Comparison of ENCODE assay signal across 8 mouse cellular contexts in genomic region chr5:3223819-3224218, GRCm38 (mm10).
A peak's percentile ranks its signal among the peaks of the same experiment; 100 is the strongest.
DNase-seq lines count a peak whose midpoint lies in the region; ATAC-seq and TF ChIP-seq lines count a peak whose summit lies in the region.
"Not testable (repeated sequence)": the region's sequence is repeated elsewhere in the genome, so short reads cannot be mapped to it uniquely, and the experiment has no call there.

No protein-coding gene starts in this region.

- H3K27me3 ChIP-seq in E14TG2a.4 (ENCODE audit: insufficient read depth, low read length); heart, adult 2 months (ENCODE audit: control insufficient read depth, insufficient read depth, low read length); kidney, adult 2 months (replicated peaks; ENCODE audit: control insufficient read depth, insufficient read depth, low read length); liver, adult 2 months (ENCODE audit: control insufficient read depth, insufficient read depth, low read length); midbrain, embryonic 14.5 days (ENCODE audit: control insufficient read depth, insufficient read depth, low read length): not testable (repeated sequence)

- not testable (repeated sequence) for H3K4me2 ChIP-seq in midbrain, embryonic 14.5 days (ENCODE audit: low read length)

- not testable (repeated sequence) for H3K36me3 ChIP-seq in E14TG2a.4 (ENCODE audit: insufficient read depth, low read length); heart, adult 2 months (ENCODE audit: control insufficient read depth, insufficient read depth, low read length); kidney, adult 2 months (ENCODE audit: control insufficient read depth, insufficient read depth, low read length); liver, adult 2 months (ENCODE audit: control insufficient read depth, insufficient read depth, low read length); midbrain, embryonic 14.5 days (ENCODE audit: control insufficient read depth, insufficient read depth, low read length)

- peaks cover 13% of the 10 kb centered on the region for H3K4me1 ChIP-seq in E14TG2a.4 (replicated peaks; ENCODE audit: low read depth, low read length)
- not testable (repeated sequence) for H3K4me1 ChIP-seq in heart, adult 2 months (ENCODE audit: control insufficient read depth, insufficient read depth, low read length); kidney, adult 2 months (ENCODE audit: control insufficient read depth, insufficient read depth, low read length); liver, adult 2 months (ENCODE audit: control insufficient read depth, insufficient read depth, low read length); midbrain, embryonic 14.5 days (ENCODE audit: control insufficient read depth, insufficient read depth, low read length)

- peak; percentile 7 to 68 for DNase-seq in adrenal gland, adult (ENCODE audit: inconsistent age in 2 of 2, low spot score in 1 of 2)
- DNase-seq in embryo, embryonic 10.5 days (ENCODE audit: low spot score), result peak; percentile 54
- not testable (repeated sequence) for DNase-seq in heart, adult 2 months
- DNase-seq in kidney, adult 2 months, result peak; percentile 27
- peak; percentile 61 for DNase-seq in liver, adult 2 months (ENCODE audit: extremely low read depth, low read depth, low spot score)
- peak; percentile 40 for DNase-seq in midbrain, embryonic 14.5 days
- peak; percentile 8 for DNase-seq in thymus, postnatal 0 days (ENCODE audit: low spot score)

- not testable (repeated sequence) for TF ChIP-seq POLR2A in heart, adult 2 months (IDR thresholded peaks at IDR 0.05; ENCODE audit: insufficient read depth, low read depth, low read length); kidney, adult 2 months (IDR thresholded peaks at IDR 0.05; ENCODE audit: low read depth, low read length); liver, adult 2 months (IDR thresholded peaks at IDR 0.05; ENCODE audit: extremely low read depth, insufficient read depth, low read length)

- not testable (repeated sequence) for H3K9me3 ChIP-seq in E14TG2a.4 (ENCODE audit: low read length); midbrain, embryonic 14.5 days (ENCODE audit: control insufficient read depth, low read length)

- not testable (repeated sequence) for ATAC-seq in midbrain, embryonic 14.5 days (ENCODE audit: low FRiP score, low TSS enrichment)

- H3K79me2 ChIP-seq in heart, adult 2 months (replicated peaks; ENCODE audit: control insufficient read depth, insufficient read depth, low read length); liver, adult 2 months (ENCODE audit: control insufficient read depth, insufficient read depth, low read length): not testable (repeated sequence)

- 59% methylated on average over 4 of the region's 4 CpGs for WGBS in heart, adult 2 months
- WGBS in kidney, adult 2 months, result 69% methylated on average over 4 of the region's 4 CpGs
- 62% methylated on average over 4 of the region's 4 CpGs for WGBS in liver, adult 2 months
- WGBS in midbrain, embryonic 14.5 days, result 86% methylated on average over 4 of the region's 4 CpGs

- TF ChIP-seq CTCF in E14TG2a.4 (conservative IDR thresholded peaks at IDR 0.05; ENCODE audit: low read length), result peak; percentile 16; the same call in 1 of the 2 replicates
- TF ChIP-seq CTCF in heart, adult 2 months (IDR thresholded peaks at IDR 0.05), result peak; percentile 69
- TF ChIP-seq CTCF in kidney, adult 2 months (conservative IDR thresholded peaks at IDR 0.05; ENCODE audit: insufficient read depth, insufficient read length, low read depth, low read length); liver, adult 2 months (IDR thresholded peaks at IDR 0.05; ENCODE audit: low read depth, low read length): not testable (repeated sequence)

- H3K9ac ChIP-seq in heart, adult 2 months (ENCODE audit: low read depth, low read length); liver, adult 2 months (ENCODE audit: low read depth, low read length); midbrain, embryonic 14.5 days (replicated peaks; ENCODE audit: low read length): not testable (repeated sequence)

- H3K4me3 ChIP-seq in E14TG2a.4 (replicated peaks; ENCODE audit: low read length); heart, adult 2 months; kidney, adult 2 months (ENCODE audit: insufficient read depth, low read depth, low read length); liver, adult 2 months (ENCODE audit: insufficient read depth, low read depth, low read length); midbrain, embryonic 14.5 days (replicated peaks; ENCODE audit: low read depth, low read length): not testable (repeated sequence)

- intact Hi-C loops in heart, adult 2 months (cut with DNase I), result loop anchor here (1.0 kb wide), 1 partner anchor 292 kb away; no protein-coding TSS in a partner anchor

- not testable (repeated sequence) for H3K27ac ChIP-seq in heart, adult 2 months; kidney, adult 2 months (ENCODE audit: insufficient read depth, low read depth, low read length); liver, adult 2 months (replicated peaks; ENCODE audit: insufficient read depth, low read depth, low read length); midbrain, embryonic 14.5 days (replicated peaks; ENCODE audit: low read depth, low read length)

- TF ChIP-seq EP300 in heart, adult 2 months (IDR thresholded peaks at IDR 0.05; ENCODE audit: insufficient read depth, low read depth, low read length), result not testable (repeated sequence)
